Comparison of ENCODE assay signal across 12 mouse cellular contexts in genomic region chr1:181000501-181001092, GRCm38 (mm10). TPM values are rescaled to one million over a fixed set of nuclear protein-coding genes. Genes with fewer than 3 reads are reported as not detected.
A peak's percentile ranks its signal among the peaks of the same experiment; 100 is the strongest.
DNase-seq lines count a peak whose midpoint lies in the region; ATAC-seq and TF ChIP-seq lines count a peak whose summit lies in the region.
"Had no signal": no experiment of that assay in that cellular context is flagged by ENCODE, and none has a peak within 500 bp of the region (broad histone marks: within the 10 kb centered on the region; RNA-seq: fewer than 3 reads in every experiment).

No protein-coding gene starts in this region.

- TF ChIP-seq EP300 in liver, postnatal 0 days (IDR thresholded peaks at IDR 0.05; ENCODE audit: low read depth), result no peak

- H3K27ac ChIP-seq in liver, embryonic 13.5 days, result no peak overlapping the region
- H3K27ac ChIP-seq in kidney, adult 2 months (ENCODE audit: insufficient read depth, low read depth, low read length), result no peak overlapping the region
- H3K27ac ChIP-seq in liver, postnatal 0 days (ENCODE audit: low read depth), result no peak overlapping the region

- no peak overlapping the region for H3K4me2 ChIP-seq in liver, embryonic 13.5 days
- H3K4me2 ChIP-seq in liver, postnatal 0 days (ENCODE audit: low read depth, low read length), result no peak overlapping the region

- no peak overlapping the region for H3K4me3 ChIP-seq in liver, embryonic 13.5 days (replicated peaks)
- no peak overlapping the region for H3K4me3 ChIP-seq in kidney, adult 2 months (ENCODE audit: insufficient read depth, low read depth, low read length)
- no peak overlapping the region for H3K4me3 ChIP-seq in liver, postnatal 0 days (ENCODE audit: low read depth, low read length)

- no peaks in the 10 kb centered on the region for H3K9me3 ChIP-seq in liver, embryonic 13.5 days (replicated peaks)
- no peaks in the 10 kb centered on the region for H3K9me3 ChIP-seq in liver, postnatal 0 days (ENCODE audit: low read length)

- H3K36me3 ChIP-seq in liver, embryonic 13.5 days, result no peaks in the 10 kb centered on the region
- H3K36me3 ChIP-seq in kidney, adult 2 months (ENCODE audit: control insufficient read depth, insufficient read depth, low read length), result no peaks in the 10 kb centered on the region
- 0 out of 2 replicates have a peak, but pooled peaks cover 2% of the 10 kb centered on the region for H3K36me3 ChIP-seq in liver, postnatal 0 days (replicated peaks; ENCODE audit: insufficient read depth, low read length)

- H3K4me1 ChIP-seq in liver, embryonic 13.5 days (replicated peaks), result 0 out of 2 replicates have a peak, but pooled peaks cover 6% of the 10 kb centered on the region
- H3K4me1 ChIP-seq in kidney, adult 2 months (ENCODE audit: control insufficient read depth, insufficient read depth, low read length), result peaks cover 4% of the 10 kb centered on the region; the same call in 1 of the 2 replicates
- H3K4me1 ChIP-seq in liver, postnatal 0 days (ENCODE audit: insufficient read depth), result peaks cover 5% of the 10 kb centered on the region

- H3K27me3 ChIP-seq in liver, embryonic 13.5 days, result no peaks in the 10 kb centered on the region
- H3K27me3 ChIP-seq in kidney, adult 2 months (replicated peaks; ENCODE audit: control insufficient read depth, insufficient read depth, low read length), result no peaks in the 10 kb centered on the region
- H3K27me3 ChIP-seq in liver, postnatal 0 days (ENCODE audit: insufficient read depth, low read length), result no peaks in the 10 kb centered on the region

- TF ChIP-seq CTCF in kidney, adult 2 months (conservative IDR thresholded peaks at IDR 0.05; ENCODE audit: insufficient read depth, insufficient read length, low read depth, low read length), result no peak
- TF ChIP-seq CTCF in liver, postnatal 0 days (IDR thresholded peaks at IDR 0.05; ENCODE audit: low read depth), result no peak

- intact Hi-C loops in left cerebral cortex, postnatal 10 days (cut with DNase I), result no loop called here

- no peak for DNase-seq in liver, embryonic 13.5 days
- DNase-seq in liver, result no peak
- peak; percentile 77 to 81 for DNase-seq in adrenal gland, postnatal 36 days
- peak; percentile 62 for DNase-seq in kidney, adult 2 months
- DNase-seq in liver, postnatal 0 days, result peak; percentile 52
- no peak for DNase-seq in left cerebral cortex, postnatal 10 days (ENCODE audit: extremely low spot score in 1 of 2, low spot score in 2 of 2)
- no peak for DNase-seq in thymus, adult 18-20 months
- DNase-seq in layer of hippocampus, postnatal 14 days (ENCODE audit: low spot score in 2 of 2), result no peak

- 56% methylated on average over 10 of the region's 10 CpGs for WGBS in liver, embryonic 13.5 days (ENCODE audit: insufficient replicate concordance)
- WGBS in kidney, adult 2 months, result 16% methylated on average over 10 of the region's 10 CpGs
- WGBS in liver, postnatal 0 days (ENCODE audit: insufficient replicate concordance), result 50% methylated on average over 10 of the region's 10 CpGs

- peak; percentile 47; the same call in 1 of the 2 replicates for ATAC-seq in liver, embryonic 13.5 days (ENCODE audit: low read depth)
- peak; percentile 74 for ATAC-seq in liver, postnatal 0 days

- TF ChIP-seq POLR2A in kidney, adult 2 months (IDR thresholded peaks at IDR 0.05; ENCODE audit: low read depth, low read length), result no peak

- H3K9ac ChIP-seq in liver, embryonic 13.5 days, result no peak overlapping the region
- no peak overlapping the region for H3K9ac ChIP-seq in liver, postnatal 0 days (replicated peaks)

RNA-seq across cellular contexts. Expression of gene Ephx1, which starts 20.1 kb away (rescaled TPM):
- 3.5 and 3.7 TPM in 2 replicates for polyA plus RNA-seq in liver, embryonic 13.5 days (2015; fragmentation: Nextera tagmentation; extraction: Ambion mirVana)
- total RNA-seq in adrenal gland, postnatal 36 days (2021), result 100 to 1,000 TPM; 139 to 160 TPM
- polyA plus RNA-seq in kidney, adult 2 months (2012; rRNA removed), result 69.9 and 73.3 TPM in 2 replicates
- polyA plus RNA-seq in liver, postnatal 0 days (2015; fragmentation: Nextera tagmentation; extraction: Ambion mirVana), result 81.9 and 83.5 TPM in 2 replicates
- total RNA-seq in left cerebral cortex, postnatal 10 days (2021), result 10 to 100 TPM; 12.3 to 12.7 TPM
- 10 to 100 TPM; 19.7 to 28.3 TPM for total RNA-seq in layer of hippocampus, postnatal 14 days (2021)

RNA-seq across cellular contexts. Expression of gene 9130409I23Rik, which starts 50.4 kb away (rescaled TPM):
- 0.09 TPM in 1 of 2 replicates, not detected in the other for polyA plus RNA-seq in liver, embryonic 13.5 days (2015; fragmentation: Nextera tagmentation; extraction: Ambion mirVana)
- not detected for total RNA-seq in adrenal gland, postnatal 36 days (2021)
- not detected in 2 replicates for polyA plus RNA-seq in kidney, adult 2 months (2012; rRNA removed)
- polyA plus RNA-seq in liver, postnatal 0 days (2015; fragmentation: Nextera tagmentation; extraction: Ambion mirVana), result 0.45 and 0.53 TPM in 2 replicates
- not detected for total RNA-seq in left cerebral cortex, postnatal 10 days (2021)
- total RNA-seq in layer of hippocampus, postnatal 14 days (2021), result not detected
- total RNA-seq: left cerebral cortex, postnatal 25 days had no signal
- polyA plus RNA-seq: heart, postnatal 0 days; neural tube, embryonic 14.5 days; stomach, embryonic 14.5 days had no signal

RNA-seq across cellular contexts. Expression of gene Tmem63a, which starts 58.5 kb away (rescaled TPM):
- 5.2 and 7.5 TPM in 2 replicates for polyA plus RNA-seq in liver, embryonic 13.5 days (2015; fragmentation: Nextera tagmentation; extraction: Ambion mirVana)
- total RNA-seq in adrenal gland, postnatal 36 days (2021), result 10 to 100 TPM; 52.6 to 80.8 TPM
- 26.7 and 28.7 TPM in 2 replicates for polyA plus RNA-seq in kidney, adult 2 months (2012; rRNA removed)
- polyA plus RNA-seq in liver, postnatal 0 days (2015; fragmentation: Nextera tagmentation; extraction: Ambion mirVana), result 6.3 and 7.4 TPM in 2 replicates
- 1 to 10 TPM; 4.2 to 5.3 TPM for total RNA-seq in left cerebral cortex, postnatal 10 days (2021)
- total RNA-seq in layer of hippocampus, postnatal 14 days (2021), result 10 to 100 TPM in 1 of 2 experiments, 1 to 10 TPM in 1; 8.6 to 11.5 TPM

Comparison
In these comparisons a context has a peak if more than half of its experiments do, and no peak if none do; other contexts are left out.
1. DNase-seq: peak in adrenal gland, postnatal 36 days (2 of 2), kidney, adult 2 months (single experiment) and liver, postnatal 0 days (single experiment); none in liver, embryonic 13.5 days (single experiment), liver (single experiment), left cerebral cortex, postnatal 10 days (0 of 2), thymus, adult 18-20 months (0 of 2) and layer of hippocampus, postnatal 14 days (0 of 2).
2. RNA of gene Ephx1, which starts 20.1 kb away (total RNA-seq): 139 to 160 TPM in adrenal gland, postnatal 36 days; 19.7 to 28.3 TPM in layer of hippocampus, postnatal 14 days and 12.3 to 12.7 TPM in left cerebral cortex, postnatal 10 days; every median in the first group is over 4 times any median in the second.
3. RNA of gene Tmem63a, which starts 58.5 kb away (total RNA-seq): 52.6 to 80.8 TPM in adrenal gland, postnatal 36 days; 8.6 to 11.5 TPM in layer of hippocampus, postnatal 14 days and 4.2 to 5.3 TPM in left cerebral cortex, postnatal 10 days; every median in the first group is over 4 times any median in the second.